Mouse (Mus musculus) liver, embryonic 14 days (tissue): Measurements from ENCODE around the gene Mindy4b-ps. TPM values are rescaled to one million over a fixed set of nuclear protein-coding genes. Genes with fewer than 3 reads are reported as not detected.

Source experiments
- polyA plus RNA-seq: library from polyadenylated mRNA; depleted of rRNA; stranded (reverse); fragments of >200 nt; gene quantifications from 2 replicates; pipeline ENCODE4 v1.2.3, GENCODE M21; 2012; rRNA removed

Gene Mindy4b-ps
- polyA plus RNA-seq = not detected in 2 replicates

GRCm38 (mm10) chr3:58822211-58822610, at the start of gene Mindy4b-ps:
Gene Mindy4b-ps (minus strand): TSS chr3:58822311.

Other genes starting within 250 kb of the Mindy4b-ps start
- gene Selenot, start 245.7 kb downstream of the Mindy4b-ps start, polyA plus RNA-seq = 26.9 and 35.7 TPM in 2 replicates
- gene Erich6, start 185.1 kb downstream of the Mindy4b-ps start, polyA plus RNA-seq = not detected in 2 replicates
- gene Siah2, start 129.9 kb downstream of the Mindy4b-ps start, polyA plus RNA-seq = 4.3 and 4.9 TPM in 2 replicates
- gene Clrn1, start 63.0 kb upstream of the Mindy4b-ps start, polyA plus RNA-seq = not detected in 2 replicates
- gene Med12l, start 183.5 kb upstream of the Mindy4b-ps start, polyA plus RNA-seq = 0.58 and 0.71 TPM in 2 replicates